Mouse (Mus musculus): ENCODE measurements around the gene Havcr1.
"Not testable (repeated sequence)": the region's sequence is repeated elsewhere in the genome, so short reads cannot be mapped to it uniquely, and the experiment has no call there.

The Havcr1 gene

DNA sequence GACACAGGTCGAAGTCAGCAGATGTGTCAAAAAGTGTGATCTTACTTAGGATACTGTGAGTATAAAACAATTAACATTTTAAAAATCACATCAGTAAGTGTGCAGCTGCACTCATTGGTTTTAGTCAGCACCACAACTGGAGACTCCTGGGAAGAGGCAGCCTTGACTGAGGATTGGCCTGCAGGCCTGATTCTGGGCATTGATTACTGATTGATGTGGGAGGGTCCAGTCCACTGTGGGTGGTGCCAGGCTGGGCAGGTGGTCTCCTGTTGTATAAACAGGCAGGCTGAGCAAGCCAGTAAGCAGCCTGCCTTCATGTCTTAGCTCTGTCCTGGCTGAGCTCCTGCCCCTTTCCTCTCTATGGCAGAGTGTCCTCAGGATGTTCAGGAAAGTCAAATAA lies at the start of gene Havcr1:
Gene Havcr1, plus strand, starts transcription at position 5 of the 400 bp plus-strand sequence.
- DNase-seq (ENCODE audit: low read depth, low spot score): not testable (repeated sequence)

DNA sequence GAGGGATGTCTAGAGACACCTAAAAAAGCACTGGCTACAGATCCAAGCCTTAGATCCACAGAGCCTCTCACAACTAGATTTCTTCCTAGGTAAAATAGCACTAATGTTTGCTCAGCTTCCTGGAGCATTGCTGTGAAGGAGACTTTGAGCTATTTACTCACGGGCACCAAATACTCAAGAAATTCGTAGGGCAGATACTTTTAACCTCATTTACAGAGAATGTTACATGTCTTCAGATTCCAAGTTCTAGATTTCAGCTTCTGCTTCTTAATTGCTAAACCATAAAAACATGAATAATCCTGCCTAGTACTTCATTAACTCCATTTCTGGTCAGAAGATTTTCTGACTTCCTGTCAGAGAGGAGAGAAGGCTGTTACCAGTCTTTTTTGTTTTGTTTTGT lies 44.7 kb upstream of the Havcr1 start:
- no peak for DNase-seq (ENCODE audit: low read depth, low spot score)

DNA sequence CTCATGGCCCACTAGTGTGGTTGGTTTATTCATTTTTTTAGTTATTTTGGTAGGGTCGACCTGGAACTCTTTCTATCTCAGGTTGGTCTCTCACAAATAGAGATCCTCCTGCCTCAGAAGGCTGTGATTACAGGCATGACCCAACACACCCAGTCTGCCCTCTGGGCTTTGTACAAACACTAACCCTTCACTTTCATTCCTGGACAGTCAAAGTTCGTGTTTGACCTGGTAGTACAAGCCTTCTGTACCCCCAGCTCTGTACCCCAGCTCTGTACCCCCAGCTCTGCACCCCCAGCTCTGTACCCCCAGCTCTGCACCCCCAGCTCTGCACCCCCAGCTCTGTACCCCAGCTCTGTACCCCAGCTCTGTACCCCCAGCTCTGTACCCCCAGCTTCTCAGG lies 39.0 kb upstream of the Havcr1 start:
- DNase-seq (ENCODE audit: low read depth, low spot score): not testable (repeated sequence)

DNA sequence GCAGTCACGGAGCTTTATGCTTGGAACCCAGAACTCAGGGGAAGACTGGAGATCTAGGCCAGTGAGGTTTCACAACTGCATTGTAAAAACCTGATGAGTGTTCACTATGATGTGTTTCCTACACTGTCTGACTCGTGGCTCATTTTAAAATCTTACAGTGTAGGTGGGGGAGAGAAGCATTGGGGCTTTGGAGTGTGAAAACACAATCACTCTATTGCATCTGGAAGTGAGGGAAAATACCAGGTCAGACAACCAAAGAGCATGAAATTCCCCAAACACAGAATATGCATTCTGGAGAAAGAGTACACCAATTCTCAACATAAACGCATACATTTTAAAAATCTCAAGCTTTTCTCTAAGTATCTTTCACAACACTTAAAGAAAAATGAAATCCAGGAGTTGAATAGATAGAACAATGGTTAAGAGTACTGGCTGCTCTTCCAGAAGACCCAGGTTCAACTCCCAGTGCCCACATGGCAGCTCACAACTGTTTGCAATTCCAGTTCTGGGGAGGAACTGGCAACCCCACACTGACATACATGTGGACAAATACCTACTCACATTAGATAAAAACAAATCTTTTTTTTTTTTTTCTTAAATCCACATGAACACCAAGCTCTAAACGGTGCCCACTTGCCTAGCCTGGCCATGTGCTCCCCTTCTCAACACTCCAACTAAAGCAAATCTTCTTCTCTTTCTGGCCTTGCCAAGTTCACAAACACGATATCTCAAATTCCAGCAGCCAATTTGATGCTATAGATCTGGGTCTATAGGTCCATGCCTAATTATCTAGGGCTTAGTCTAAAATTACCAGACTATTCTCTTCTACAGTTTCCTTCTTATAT lies 37.2 kb upstream of the Havcr1 start:
- no peak for DNase-seq (ENCODE audit: low read depth, low spot score)

DNA sequence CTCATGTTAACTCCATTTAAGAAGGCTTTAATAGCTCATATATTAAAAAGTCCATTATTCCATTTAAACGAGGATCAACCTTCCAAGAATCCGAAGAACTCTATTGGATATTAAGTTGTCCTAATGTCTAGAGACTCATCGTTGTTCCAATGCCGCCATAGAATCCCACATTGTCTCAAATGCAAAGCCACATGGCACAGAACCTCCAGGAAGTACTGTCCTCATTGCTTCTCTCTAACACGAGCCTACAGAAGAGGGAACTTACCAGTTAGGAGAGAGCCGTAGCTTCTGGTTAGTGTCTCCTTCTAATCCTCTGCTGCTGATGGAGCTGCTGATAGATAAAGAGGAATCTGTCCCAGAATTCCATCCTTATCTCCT lies 36.6 kb upstream of the Havcr1 start:
- no peak for DNase-seq (ENCODE audit: low read depth, low spot score)

DNA sequence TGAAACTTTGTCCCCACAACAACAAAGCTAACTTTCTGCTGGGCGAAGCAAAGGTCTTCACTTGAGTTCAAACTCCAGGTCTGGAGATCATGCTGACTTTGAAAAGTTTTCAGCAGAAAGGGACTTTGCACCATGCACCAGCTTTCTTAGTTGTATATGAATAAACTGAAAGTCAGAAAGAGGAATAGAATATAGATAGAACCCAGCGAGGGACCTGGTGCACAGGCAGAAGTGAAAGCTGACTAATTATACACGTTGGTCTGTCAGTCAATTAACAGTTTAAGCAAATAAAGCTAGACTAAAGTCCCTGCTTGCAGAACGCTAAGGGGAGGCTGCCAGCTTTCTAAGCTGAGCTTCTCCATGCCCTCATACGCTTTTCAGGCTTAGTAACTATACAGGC lies 36.0 kb upstream of the Havcr1 start:
- no peak for DNase-seq (ENCODE audit: low read depth, low spot score)

DNA sequence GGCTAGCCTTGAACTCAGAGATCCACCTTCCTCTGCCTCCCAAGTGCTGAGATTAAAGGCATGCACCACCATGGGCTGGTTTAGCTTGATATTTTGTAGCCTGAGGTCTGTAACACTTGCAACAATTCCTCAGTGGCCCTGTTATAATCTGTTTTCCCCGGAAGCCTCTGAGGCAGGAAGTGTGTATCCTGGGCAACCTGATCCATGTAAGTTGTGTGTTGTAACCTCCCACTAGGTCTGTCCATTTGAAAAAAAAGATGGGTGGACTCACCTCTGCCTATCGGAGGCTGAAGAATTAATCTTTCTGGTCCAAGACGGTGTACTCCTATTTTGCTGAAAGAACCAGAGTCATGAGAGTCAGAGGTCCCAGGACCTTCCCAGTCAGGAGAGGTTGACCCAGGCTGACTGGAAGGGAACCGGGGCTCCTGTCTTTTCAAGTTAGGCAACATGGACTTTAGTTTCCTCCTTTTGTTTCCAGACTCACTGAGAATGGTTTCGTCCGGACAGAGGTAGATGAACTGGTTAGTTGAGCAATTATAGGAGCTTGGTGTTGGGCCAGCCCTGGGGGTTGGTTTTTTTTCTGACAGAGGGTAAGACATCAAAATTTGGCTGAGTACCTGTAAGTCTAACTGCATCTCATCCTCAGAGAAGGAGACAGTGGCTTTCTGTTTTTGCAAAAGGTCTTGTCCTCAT lies 28.1 kb upstream of the Havcr1 start, which contains the start of gene Timd2:
Gene Timd2, minus strand, starts transcription at position 398 of the 693 bp plus-strand sequence.
- DNase-seq (ENCODE audit: low read depth, low spot score): no peak

DNA sequence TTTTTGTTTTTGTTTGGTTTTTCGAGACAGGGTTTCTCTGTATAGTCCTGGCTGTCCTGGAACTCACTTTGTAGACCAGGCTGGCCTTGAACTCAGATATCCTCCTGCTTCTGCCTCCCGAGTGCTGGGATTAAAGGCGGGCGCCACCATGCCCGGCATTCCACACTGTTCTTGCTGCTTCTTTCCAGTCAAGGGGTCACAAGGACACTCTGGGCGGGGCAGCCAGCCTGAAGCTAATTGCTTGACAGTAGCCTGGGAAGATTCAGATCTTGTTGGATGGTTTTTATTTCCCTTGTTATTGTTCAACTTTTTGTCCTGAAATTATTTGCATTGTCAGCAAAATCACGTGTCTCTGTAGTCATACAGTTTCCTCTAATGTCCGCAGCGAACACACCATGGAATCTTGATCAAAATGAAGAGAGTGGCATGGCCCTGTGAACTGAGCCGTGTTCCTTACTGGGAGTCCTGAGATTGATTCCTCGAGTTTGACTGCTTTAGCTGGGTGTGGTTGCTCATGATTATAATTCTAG lies 3.3 kb upstream of the Havcr1 start:
- no peak for DNase-seq (ENCODE audit: low read depth, low spot score)

DNA sequence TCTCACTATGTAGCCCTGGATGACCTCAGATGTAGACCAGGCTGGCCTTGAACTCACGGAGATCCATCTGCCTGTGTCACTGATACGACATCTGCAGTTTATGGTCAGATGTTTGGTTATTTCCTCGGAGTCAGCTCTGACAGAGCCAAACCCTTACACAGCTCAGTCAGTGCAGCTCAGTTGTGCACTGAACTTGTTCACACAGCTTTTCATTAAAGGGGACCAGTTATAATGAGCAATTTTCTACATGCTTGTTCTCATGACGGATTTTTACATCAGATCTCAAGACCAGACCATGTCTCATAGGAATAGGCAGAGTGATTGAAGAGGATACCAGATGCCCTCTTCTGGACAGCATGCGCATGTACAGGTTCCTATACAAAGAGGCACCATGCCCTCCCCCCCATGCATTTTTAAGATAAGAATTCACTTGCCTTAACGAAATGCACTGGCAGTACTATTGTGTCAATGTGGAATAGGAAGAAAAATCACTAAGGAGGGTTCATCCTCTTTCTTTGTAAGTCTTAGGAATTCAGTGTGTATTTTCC lies 1.6 kb upstream of the Havcr1 start:
- DNase-seq (ENCODE audit: low read depth, low spot score): no peak

DNA sequence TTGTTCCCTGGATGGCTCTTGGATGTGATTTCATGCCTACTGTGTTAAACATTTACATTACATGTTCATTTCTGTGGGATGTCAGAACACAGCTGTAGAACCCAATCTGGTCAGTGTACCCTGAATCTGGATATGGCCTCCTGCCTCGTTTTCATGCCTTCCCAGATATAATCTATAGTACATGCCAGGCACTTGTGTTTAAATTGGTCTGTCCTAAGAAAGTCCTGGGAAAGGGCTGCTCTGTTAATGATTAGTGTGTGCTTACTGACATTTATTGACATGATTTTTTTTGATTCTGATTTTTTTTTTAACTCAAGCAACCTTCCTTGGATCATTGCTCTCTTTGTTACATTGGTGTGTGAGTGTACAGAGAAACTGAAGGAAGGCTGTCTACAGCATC lies 263 bp upstream of the Havcr1 start:
- no peak for DNase-seq (ENCODE audit: low read depth, low spot score)

DNA sequence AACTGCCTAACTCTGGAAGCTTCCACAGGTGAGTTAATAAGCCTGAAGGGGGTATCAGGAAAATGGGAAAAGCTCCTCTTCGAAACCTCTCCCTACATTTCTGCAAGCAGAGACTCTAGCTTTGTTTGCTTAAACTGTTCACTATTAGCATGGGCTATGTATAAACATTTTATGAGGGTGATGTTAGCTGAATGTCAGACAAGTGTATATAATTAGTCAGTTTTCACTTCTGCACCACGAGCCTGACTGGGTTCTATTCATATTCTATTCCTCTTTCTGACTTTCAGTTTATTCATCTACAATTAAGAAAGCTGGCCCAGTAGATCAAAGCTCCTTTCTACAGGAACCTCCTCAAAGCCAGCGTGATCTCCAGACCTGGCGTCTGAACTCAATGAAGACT lies 4.6 kb downstream of the Havcr1 start:
- DNase-seq (ENCODE audit: low read depth, low spot score): no peak

DNA sequence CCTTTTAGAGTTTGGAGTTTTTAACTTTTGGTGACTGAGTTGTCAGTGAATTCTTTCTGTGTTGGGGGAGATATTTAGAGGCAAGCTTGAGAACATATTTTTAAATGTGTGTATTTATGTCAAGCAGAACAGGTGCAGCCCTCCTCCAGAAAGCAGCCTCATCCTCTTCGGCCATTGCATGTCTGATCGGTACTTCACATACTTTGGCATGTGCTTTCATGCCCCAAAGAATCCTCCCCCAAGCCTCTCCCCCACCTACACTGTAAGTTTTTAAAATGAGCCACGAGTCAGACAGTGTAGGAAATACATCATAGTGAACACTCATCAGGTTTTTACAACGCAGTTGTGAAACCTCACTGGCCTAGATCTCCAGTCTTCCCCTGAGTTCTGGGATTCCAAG lies 6.0 kb downstream of the Havcr1 start:
- DNase-seq (ENCODE audit: low read depth, low spot score): no peak

DNA sequence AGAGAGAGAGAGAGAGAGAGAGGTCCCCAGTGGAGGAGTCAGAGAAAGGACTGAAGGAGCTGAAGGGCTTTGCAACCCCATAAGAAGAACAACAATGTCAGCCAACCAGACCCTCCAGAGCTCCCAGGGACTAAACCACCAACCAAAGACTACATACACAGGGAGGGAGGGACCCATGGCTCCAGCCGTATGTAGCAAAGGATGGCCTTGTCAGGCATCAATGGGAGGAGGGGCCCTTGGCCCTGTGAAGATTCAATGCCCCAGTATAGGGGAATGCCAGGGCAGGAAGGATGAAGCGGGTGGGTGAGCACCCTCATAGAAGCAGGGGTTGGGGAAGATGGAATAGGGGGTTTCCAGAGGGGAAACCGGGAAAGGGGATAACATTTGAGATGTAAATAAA lies 6.8 kb downstream of the Havcr1 start:
- no peak for DNase-seq (ENCODE audit: low read depth, low spot score)

DNA sequence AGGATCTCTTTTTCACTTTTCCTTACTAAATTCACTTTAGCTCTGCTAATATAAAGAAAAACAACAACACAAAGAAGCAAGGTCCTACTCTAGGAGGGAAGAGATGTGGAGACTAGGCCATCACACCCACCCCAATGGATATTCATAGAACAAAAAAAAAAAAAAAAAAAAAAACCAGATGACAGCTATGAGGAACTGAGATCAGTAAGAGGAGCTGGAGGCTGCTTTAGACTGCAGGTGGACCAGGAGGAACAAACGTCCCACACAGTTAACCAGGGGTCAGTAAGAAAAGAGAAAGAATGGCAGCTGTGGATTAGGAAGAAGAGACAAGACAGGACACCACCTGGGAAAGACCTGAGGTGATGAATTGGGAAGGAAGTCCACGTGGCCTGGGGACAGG lies 13.1 kb downstream of the Havcr1 start:
- DNase-seq (ENCODE audit: low read depth, low spot score): no peak

DNA sequence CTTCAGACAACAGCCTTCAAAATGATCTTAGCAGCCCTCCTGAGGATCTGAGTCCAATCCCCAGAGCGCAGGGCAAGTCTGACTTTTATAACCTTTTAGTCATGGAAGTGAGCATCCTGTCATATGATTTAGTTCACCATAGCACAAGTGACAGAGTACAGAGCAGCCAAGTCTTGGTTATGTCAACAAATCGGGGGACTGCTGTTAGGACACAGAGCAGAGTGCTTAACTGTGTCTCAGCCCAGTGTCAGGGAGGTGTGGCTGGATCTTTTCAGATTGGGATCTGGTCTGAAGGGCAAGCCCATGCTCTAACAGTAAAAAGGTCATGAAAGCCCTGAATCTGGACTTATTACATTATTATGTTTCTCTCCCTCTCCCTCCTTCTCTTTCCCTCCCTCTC lies 18.8 kb downstream of the Havcr1 start:
- DNase-seq (ENCODE audit: low read depth, low spot score): no peak

DNA sequence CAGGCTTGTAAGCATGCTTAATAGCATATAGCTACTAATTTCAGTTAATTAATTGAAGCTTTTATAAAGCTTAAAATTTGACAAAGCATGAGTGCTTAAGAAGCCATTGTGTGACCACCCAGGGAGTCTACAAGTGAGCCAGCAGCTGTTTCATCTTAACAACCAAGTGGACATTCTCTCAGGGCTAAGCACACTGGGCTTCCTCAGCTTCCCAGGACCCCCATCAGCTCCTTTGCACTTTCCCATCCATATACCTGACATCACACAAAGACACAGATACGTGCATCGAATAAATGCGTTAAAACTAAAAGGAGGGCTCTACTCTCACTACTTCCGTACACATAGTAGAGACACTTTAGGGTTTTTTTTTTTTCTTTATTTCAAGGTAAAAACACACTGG lies 19.8 kb downstream of the Havcr1 start:
- no peak for DNase-seq (ENCODE audit: low read depth, low spot score)

DNA sequence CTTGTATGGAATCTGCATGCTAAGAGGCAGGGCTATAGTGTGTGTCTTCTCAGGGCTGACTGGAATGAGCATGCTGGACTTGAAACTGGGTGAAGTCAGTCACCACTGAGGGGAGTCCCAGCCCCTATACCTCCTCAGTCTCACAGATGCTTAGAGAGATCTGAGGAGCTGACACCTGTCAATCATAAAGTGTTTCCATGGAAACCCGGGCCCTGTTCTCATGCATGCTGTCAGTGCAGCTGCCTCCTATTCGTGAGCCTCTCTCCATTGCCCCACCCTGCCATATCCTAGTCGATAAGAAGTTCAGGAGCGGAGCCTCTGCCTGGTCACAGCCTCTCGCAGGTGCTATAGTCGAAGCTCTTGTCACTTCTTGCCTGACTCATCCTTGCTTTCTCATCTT lies 20.8 kb downstream of the Havcr1 start:
- not testable (repeated sequence) for DNase-seq (ENCODE audit: low read depth, low spot score)

DNA sequence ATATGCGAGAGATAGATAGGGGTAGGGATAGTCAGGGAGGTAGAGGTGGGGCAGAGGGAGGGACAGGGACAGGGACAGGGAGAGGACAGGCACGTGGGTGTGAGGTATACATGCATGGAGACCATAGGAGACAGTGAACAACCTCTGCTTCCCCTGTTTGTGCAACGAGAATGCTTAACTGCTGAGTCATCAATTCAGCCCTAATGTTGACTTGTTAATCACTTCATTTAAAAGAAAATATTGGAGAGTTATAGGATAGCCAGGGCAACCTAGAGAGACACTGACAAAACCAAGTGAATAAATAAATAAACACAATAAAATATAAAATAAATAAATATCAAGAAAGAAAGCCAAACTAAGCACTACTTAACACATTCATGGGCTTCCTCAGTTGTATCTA lies 42.0 kb downstream of the Havcr1 start:
- no peak for DNase-seq (ENCODE audit: low read depth, low spot score)

DNA sequence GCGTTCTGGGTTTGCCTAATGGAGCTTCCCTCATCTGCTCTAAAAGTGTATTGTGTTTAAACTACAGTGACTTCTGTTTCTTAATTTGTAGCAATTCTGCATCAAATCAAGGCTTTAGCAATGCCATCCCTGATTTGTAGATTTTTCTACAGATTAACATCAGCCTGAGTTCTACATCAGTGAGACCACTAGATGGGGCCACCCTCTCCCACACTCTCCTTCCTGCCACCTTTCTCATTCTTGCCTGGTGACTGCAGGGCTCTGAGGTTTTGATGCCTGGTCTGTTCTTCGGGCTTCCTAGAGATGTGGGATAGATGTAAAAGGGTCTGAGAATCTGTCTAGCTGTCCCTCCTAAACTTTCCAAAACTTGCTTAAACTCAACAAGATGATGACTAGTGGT lies 44.9 kb downstream of the Havcr1 start:
- DNase-seq (ENCODE audit: low read depth, low spot score): no peak

DNA sequence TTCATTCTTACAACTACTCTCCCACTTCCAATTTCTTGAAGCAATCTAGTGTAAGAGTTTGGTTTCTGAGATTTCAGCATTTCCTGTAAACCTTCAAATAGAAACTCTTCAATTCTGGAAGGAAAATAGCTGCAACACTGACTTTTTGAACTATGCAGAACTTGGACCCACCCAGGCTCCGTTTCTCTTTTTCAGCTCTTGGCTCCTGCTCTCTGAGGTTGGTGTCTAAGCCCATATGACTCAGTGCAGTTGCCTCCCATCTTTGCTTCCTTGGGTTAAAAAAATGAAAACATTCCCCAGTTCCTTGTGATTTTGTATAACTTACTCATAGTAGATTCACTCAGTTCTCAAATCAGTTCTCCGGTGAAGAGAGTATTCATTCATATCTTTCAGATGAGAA lies 69.6 kb downstream of the Havcr1 start:
- DNase-seq (ENCODE audit: low read depth, low spot score): no peak

DNA sequence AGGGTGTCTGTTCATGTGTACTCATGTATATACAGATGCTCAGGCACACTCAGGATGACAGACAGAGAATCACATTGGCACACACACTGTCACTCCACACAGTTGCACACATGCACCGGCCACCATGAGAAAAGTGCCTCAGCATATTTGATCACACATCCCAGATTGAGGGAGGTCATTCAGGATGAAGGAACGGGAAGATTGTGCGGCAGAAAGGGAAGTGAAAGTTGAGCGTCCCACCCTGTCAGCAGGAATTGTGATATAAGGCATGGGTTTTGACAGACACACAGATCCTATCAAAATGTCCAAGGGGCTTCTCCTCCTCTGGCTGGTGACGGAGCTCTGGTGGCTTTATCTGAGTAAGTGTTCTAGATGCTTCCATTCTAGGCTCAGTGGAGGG lies 75.6 kb downstream of the Havcr1 start, which contains the start of gene Timd4:
Gene Timd4, plus strand, starts transcription at position 290 of the 400 bp plus-strand sequence.
- DNase-seq (ENCODE audit: low read depth, low spot score): no peak

DNA sequence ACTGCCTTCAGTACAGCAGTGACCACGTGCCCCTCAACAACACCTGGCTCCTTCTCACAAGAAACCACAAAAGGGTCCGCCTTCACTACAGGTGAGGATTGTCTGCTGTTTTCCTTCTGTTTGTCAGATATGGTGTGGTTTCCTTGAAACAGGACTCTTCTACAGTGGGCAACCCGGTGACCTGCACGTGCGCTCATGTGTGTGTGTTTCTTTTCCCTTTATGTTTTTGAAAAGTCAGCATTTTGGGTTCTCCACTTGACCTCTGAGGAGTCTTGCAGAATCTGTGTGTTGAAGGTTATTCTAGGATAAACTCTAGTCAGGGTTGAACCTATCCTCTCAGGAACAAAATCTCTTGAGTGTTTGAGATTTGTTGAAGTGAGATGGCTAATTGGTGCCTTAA lies 82.8 kb downstream of the Havcr1 start:
- no peak for DNase-seq (ENCODE audit: low read depth, low spot score)

DNA sequence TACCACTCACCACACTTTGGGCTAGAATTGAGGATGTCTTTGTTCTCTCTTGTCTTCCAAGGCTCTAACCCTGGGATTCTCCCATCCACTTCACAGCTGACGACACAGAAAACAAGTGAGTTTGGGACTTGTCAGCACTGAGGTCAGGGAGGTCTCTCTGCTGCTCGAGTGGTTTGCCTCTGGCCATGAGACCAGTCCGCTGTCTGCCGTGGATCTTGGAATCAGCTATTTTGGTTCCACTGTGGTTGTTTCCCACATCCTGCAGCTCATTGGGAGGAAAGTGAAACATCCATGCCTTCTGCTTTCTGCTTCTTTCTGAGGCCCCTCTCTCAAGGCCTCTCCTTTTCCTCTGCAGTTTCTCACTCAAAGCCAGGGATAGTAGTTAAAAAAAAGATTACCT lies 85.0 kb downstream of the Havcr1 start:
- no peak for DNase-seq (ENCODE audit: low read depth, low spot score)

All from c-Kit-negative CD71-positive TER-119-positive erythroid progenitor cells, embryonic 14.5 days (primary cell).